Mouse (Mus musculus): ENCODE measurements at regions not wholly inside any gene's neighbourhood (a gene's known extent, or its start where the extent isn't known, plus 50 kb on each side); places are given as distances from the start of the nearest gene placed in this dataset.
A peak's percentile ranks its signal among the peaks of the same experiment; 100 is the strongest.

DNA sequence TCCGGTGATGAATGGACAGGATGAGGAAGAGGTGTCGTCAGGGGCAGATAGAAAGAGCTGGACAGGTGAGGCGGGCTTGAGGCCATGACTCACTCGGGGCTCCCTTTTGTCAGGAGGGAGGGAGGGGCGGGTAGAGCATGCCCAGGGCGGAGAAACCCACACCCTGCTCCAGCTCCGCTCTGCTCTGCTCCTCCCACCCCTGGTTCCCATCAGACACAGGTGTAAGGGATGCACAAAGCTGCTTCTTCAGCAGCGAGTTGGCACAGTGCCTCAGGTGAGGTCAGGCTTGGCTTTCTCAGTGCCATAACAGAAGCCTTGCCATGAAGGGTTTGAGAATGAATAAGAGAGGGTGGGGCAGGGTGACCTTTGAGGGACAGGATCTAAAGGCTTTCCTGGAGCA lies 212.2 kb downstream of the Ly86 start:
- Histone ChIP-seq H3K27me3 (ENCODE audit: control insufficient read depth, insufficient read depth, low read length) (no peaks in the 10 kb centered on the region), H3K4me2 (replicated peaks) (no peak overlapping the region), H3K4me1 (replicated peaks; ENCODE audit: control insufficient read depth, insufficient read depth, low read length) (peaks cover 7% of the 10 kb centered on the region; the same call in 1 of the 2 replicates), H3K9me3 (ENCODE audit: control insufficient read depth, low read length) (no peaks in the 10 kb centered on the region), H3K36me3 (replicated peaks; ENCODE audit: control insufficient read depth, insufficient read depth) (no peaks in the 10 kb centered on the region), H3K27ac (no peak overlapping the region), H3K4me3 (replicated peaks; ENCODE audit: low read length) (no peak overlapping the region), H3K9ac (no peak overlapping the region)
- ATAC-seq (ENCODE audit: low FRiP score): no peak
- no peak for DNase-seq (ENCODE audit: low spot score)
- WGBS: 80% methylated on average over 8 of the region's 8 CpGs

DNA sequence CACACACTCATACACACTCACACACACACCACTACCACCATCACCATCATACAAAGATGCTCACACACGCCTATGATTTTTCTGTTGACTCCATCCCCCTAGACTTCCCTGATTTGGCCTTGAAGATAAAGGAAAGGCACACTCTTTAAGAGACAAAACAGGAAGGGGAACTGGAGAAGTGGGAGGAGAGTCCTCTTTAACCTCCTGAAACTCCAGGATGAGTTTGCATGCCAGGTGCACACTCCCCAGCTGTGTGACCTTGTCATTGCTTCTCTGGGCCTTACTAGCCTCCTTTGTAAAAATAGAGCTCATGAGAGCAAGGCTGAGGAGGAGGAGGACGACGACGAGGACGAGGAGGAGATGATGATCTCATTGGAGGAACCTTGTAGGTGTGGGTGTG lies 212.8 kb downstream of the Ly86 start:
- H3K9ac ChIP-seq: no peak overlapping the region
- no peaks in the 10 kb centered on the region for H3K9me3 ChIP-seq (ENCODE audit: control insufficient read depth, low read length)
- DNase-seq (ENCODE audit: low spot score) (no peak), ATAC-seq (ENCODE audit: low FRiP score) (no peak)
- no peaks in the 10 kb centered on the region for H3K27me3 ChIP-seq (ENCODE audit: control insufficient read depth, insufficient read depth, low read length)
- no peak overlapping the region for H3K4me3 ChIP-seq (replicated peaks; ENCODE audit: low read length)
- H3K4me2 ChIP-seq (replicated peaks): no peak overlapping the region
- no peaks in the 10 kb centered on the region for H3K36me3 ChIP-seq (replicated peaks; ENCODE audit: control insufficient read depth, insufficient read depth)
- WGBS: 81% methylated on average over 5 of the region's 5 CpGs
- H3K4me1 ChIP-seq (replicated peaks; ENCODE audit: control insufficient read depth, insufficient read depth, low read length): peaks cover 7% of the 10 kb centered on the region; the same call in 1 of the 2 replicates
- H3K27ac ChIP-seq: no peak overlapping the region

DNA sequence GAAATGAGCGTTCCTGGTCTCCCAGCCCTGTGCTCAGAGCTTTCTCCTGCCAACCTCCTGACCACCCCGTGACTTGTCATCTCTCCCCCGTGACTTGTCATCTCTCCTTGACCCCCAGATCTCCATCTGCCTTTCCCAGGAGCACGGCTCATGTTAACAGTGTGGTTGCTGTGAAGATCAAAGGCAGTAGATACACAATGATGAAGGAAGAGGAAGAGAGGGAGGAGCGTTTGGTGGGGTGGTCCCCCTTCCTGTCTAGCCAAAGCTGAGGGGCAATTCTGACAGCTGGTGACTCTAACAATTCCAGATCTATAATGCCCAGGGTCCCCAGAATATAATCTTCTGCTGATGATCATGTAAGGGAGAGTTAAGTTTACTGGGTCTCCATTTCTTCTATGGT lies 214.0 kb downstream of the Ly86 start:
- no peak for DNase-seq (ENCODE audit: low spot score)
- Histone ChIP-seq H3K4me2 (replicated peaks) (no peak overlapping the region), H3K4me3 (replicated peaks; ENCODE audit: low read length) (no peak overlapping the region), H3K9me3 (ENCODE audit: control insufficient read depth, low read length) (no peaks in the 10 kb centered on the region), H3K27ac (no peak overlapping the region), H3K27me3 (ENCODE audit: control insufficient read depth, insufficient read depth, low read length) (no peaks in the 10 kb centered on the region), H3K36me3 (replicated peaks; ENCODE audit: control insufficient read depth, insufficient read depth) (no peaks in the 10 kb centered on the region), H3K4me1 (replicated peaks; ENCODE audit: control insufficient read depth, insufficient read depth, low read length) (peaks cover 7% of the 10 kb centered on the region; the same call in 1 of the 2 replicates), H3K9ac (no peak overlapping the region)
- ATAC-seq (ENCODE audit: low FRiP score): no peak
- 72% methylated on average over 5 of the region's 5 CpGs for WGBS

DNA sequence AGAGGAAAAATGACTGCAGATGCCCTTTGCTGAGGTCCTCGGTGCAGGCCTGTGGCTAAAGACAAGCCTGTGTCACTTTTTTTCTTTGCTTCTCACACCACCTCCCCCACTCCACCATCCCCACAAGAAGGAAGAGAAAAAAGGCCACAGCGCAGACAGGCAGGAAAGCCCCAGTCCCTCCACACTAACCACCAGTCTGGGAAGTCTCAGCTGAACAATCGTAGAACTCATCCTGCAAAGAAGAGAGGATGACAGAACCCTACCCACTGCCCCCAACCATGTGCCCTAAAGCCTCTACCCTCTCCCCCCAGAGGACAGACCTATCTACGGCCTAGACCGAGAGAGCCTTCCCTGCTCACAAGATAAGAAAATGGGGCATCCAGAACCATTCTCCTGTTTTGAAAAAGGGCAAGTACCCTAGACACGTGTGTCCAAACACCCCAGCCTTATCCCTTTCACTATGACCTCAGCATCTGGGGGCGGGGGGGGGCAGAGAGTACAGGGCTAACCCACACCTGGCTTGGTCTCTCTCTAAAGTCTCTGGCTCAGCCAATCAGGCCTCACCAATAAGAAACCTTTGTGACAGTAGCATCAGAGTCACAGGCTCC lies 214.8 kb downstream of the Ly86 start:
- H3K4me3 ChIP-seq (replicated peaks; ENCODE audit: low read length): no peak overlapping the region
- peaks cover 7% of the 10 kb centered on the region; the same call in 1 of the 2 replicates for H3K4me1 ChIP-seq (replicated peaks; ENCODE audit: control insufficient read depth, insufficient read depth, low read length)
- no peak overlapping the region for H3K4me2 ChIP-seq (replicated peaks)
- no peak for ATAC-seq (ENCODE audit: low FRiP score)
- no peak for DNase-seq (ENCODE audit: low spot score)
- no peak overlapping the region for H3K27ac ChIP-seq
- WGBS: 68% methylated on average over 7 of the region's 7 CpGs
- no peak overlapping the region for H3K9ac ChIP-seq
- no peaks in the 10 kb centered on the region for H3K27me3 ChIP-seq (ENCODE audit: control insufficient read depth, insufficient read depth, low read length)
- H3K36me3 ChIP-seq (replicated peaks; ENCODE audit: control insufficient read depth, insufficient read depth): no peaks in the 10 kb centered on the region
- no peaks in the 10 kb centered on the region for H3K9me3 ChIP-seq (ENCODE audit: control insufficient read depth, low read length)

DNA sequence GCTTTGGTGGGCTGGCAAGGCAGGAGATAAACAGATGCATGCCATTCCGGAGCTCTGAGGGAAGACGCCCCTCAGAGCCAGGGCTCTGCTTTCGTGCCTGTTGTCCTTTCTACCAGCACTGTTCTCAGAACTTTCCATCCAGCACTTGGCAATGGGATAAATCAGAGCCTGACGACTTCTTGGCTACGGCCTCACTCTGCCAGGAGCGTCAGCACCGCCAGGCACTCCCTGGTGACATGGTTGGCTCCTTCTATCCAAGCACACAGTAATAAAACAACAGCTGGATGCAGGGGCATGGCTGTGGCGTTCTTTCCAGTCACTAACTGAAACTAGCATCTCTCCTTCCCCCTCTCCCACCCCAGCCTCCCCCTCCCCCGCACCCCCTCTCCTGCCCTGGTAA lies 215.4 kb downstream of the Ly86 start:
- WGBS: 35% methylated on average over 9 of the region's 9 CpGs
- Histone ChIP-seq H3K27me3 (ENCODE audit: control insufficient read depth, insufficient read depth, low read length) (no peaks in the 10 kb centered on the region), H3K27ac (no peak overlapping the region), H3K36me3 (replicated peaks; ENCODE audit: control insufficient read depth, insufficient read depth) (no peaks in the 10 kb centered on the region), H3K4me3 (replicated peaks; ENCODE audit: low read length) (no peak overlapping the region), H3K4me1 (replicated peaks; ENCODE audit: control insufficient read depth, insufficient read depth, low read length) (peaks cover 7% of the 10 kb centered on the region; the same call in 1 of the 2 replicates), H3K4me2 (replicated peaks) (no peak overlapping the region), H3K9ac (no peak overlapping the region), H3K9me3 (ENCODE audit: control insufficient read depth, low read length) (no peaks in the 10 kb centered on the region)
- ATAC-seq (ENCODE audit: low FRiP score) (no peak; the same call in 1 of the 2 replicates), DNase-seq (ENCODE audit: low spot score) (no peak)

DNA sequence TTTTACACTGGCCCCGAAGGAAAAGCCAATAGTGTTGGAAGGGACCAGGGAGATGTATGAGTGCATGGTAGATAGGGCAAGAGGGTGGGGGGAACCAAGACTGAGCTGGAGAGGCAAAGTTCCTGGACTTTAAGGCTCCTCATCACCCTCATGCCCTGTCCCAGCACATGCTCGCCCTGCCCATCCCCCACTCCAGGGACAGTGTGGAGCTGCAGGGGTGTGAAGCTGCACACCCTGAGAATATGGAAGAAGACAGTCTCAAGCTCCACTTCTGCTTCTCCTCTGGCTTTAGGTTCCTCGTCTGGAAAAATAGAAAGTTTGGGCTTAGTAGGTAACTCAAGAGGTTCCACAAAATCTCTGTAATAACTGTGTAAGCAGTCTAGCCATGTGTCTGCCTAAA lies 215.8 kb downstream of the Ly86 start:
- Histone ChIP-seq H3K36me3 (replicated peaks; ENCODE audit: control insufficient read depth, insufficient read depth) (no peaks in the 10 kb centered on the region), H3K9ac (no peak overlapping the region), H3K27ac (no peak overlapping the region), H3K9me3 (ENCODE audit: control insufficient read depth, low read length) (no peaks in the 10 kb centered on the region), H3K4me2 (replicated peaks) (no peak overlapping the region), H3K4me1 (replicated peaks; ENCODE audit: control insufficient read depth, insufficient read depth, low read length) (peaks cover 7% of the 10 kb centered on the region; the same call in 1 of the 2 replicates), H3K27me3 (ENCODE audit: control insufficient read depth, insufficient read depth, low read length) (no peaks in the 10 kb centered on the region), H3K4me3 (replicated peaks; ENCODE audit: low read length) (no peak overlapping the region)
- ATAC-seq (ENCODE audit: low FRiP score) (no peak), DNase-seq (ENCODE audit: low spot score) (no peak)
- 66% methylated on average over 3 of the region's 3 CpGs for WGBS

DNA sequence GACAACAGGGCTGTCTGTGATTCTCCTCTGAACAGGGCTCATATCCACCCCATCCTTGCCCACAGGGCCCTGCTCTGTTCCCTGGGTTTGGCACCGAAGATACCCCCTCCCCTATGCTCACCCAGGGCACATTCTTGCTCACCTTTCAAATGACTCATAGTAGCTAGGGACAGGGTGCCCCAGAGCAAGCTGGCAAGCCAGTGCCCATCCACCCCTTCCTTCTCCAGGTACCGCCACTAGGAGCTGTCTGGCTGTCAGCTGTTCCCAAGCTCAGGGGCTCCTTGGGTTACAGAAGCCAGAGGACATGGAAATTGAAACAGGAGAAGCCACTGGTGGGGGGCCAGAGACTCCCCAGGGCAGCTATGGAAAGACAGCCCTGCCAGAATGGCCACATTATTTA lies 216.4 kb downstream of the Ly86 start:
- peaks cover 7% of the 10 kb centered on the region; the same call in 1 of the 2 replicates for H3K4me1 ChIP-seq (replicated peaks; ENCODE audit: control insufficient read depth, insufficient read depth, low read length)
- DNase-seq (ENCODE audit: low spot score) (no peak), ATAC-seq (ENCODE audit: low FRiP score) (0 out of 2 replicates have a peak, but pooled peaks have one; percentile 1)
- H3K9me3 ChIP-seq (ENCODE audit: control insufficient read depth, low read length): no peaks in the 10 kb centered on the region
- H3K27ac ChIP-seq: no peak overlapping the region
- H3K4me2 ChIP-seq (replicated peaks): no peak overlapping the region
- H3K36me3 ChIP-seq (replicated peaks; ENCODE audit: control insufficient read depth, insufficient read depth): no peaks in the 10 kb centered on the region
- WGBS: 57% methylated on average over 2 of the region's 2 CpGs
- no peak overlapping the region for H3K9ac ChIP-seq
- H3K4me3 ChIP-seq (replicated peaks; ENCODE audit: low read length): no peak overlapping the region
- no peaks in the 10 kb centered on the region for H3K27me3 ChIP-seq (ENCODE audit: control insufficient read depth, insufficient read depth, low read length)

DNA sequence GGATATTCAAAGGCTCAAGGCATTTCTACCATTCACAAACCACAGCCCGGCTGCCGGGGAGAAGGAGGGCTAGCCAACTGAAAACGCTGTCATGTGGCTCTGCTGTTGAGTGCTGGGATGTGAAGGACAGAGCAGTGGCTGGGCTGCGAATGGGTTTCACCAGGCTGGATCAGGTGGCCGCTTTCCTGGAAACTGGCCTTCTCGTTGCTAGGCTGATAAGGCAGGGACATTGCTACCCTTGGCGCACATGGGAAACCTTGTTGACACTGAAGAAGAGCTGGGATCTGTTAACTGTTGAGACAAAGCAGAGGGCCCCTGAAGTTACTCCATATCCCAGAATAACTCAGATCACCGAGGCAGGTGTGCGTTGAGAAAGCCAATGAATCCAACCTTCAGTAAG lies 216.1 kb upstream of the Rreb1 start:
- H3K4me1 ChIP-seq (replicated peaks; ENCODE audit: control insufficient read depth, insufficient read depth, low read length): peaks cover 7% of the 10 kb centered on the region; the same call in 1 of the 2 replicates
- H3K9me3 ChIP-seq (ENCODE audit: control insufficient read depth, low read length): no peaks in the 10 kb centered on the region
- no peak overlapping the region for H3K27ac ChIP-seq
- 54% methylated on average over 9 of the region's 9 CpGs for WGBS
- ATAC-seq (ENCODE audit: low FRiP score): no peak
- no peak overlapping the region for H3K9ac ChIP-seq
- H3K27me3 ChIP-seq (ENCODE audit: control insufficient read depth, insufficient read depth, low read length): no peaks in the 10 kb centered on the region
- no peaks in the 10 kb centered on the region for H3K36me3 ChIP-seq (replicated peaks; ENCODE audit: control insufficient read depth, insufficient read depth)
- no peak overlapping the region for H3K4me3 ChIP-seq (replicated peaks; ENCODE audit: low read length)
- DNase-seq (ENCODE audit: low spot score): no peak
- no peak overlapping the region for H3K4me2 ChIP-seq (replicated peaks)

DNA sequence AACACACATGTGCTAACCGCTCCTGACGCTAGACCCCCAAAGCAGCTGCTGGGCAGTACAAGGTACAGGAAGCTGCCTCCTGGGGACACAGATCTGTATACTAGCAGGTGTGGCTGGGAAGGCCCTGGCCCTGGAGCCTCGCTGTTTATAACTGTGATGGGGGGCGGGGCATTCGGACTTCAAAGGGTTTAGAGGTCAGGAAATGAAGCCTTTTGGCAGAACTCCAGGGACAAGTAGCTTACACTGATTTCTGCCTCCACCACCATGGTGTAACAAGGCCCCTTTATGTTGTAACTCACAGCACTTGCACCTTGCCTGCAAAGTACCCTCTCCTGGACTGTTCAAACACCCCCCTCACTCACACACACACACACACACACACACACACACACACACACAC lies 215.5 kb upstream of the Rreb1 start:
- 22% methylated on average over 5 of the region's 5 CpGs for WGBS
- no peak overlapping the region for H3K4me2 ChIP-seq (replicated peaks)
- no peaks in the 10 kb centered on the region for H3K27me3 ChIP-seq (ENCODE audit: control insufficient read depth, insufficient read depth, low read length)
- DNase-seq (ENCODE audit: low spot score) (no peak), ATAC-seq (ENCODE audit: low FRiP score) (no peak)
- H3K4me1 ChIP-seq (replicated peaks; ENCODE audit: control insufficient read depth, insufficient read depth, low read length): peaks cover 7% of the 10 kb centered on the region; the same call in 1 of the 2 replicates
- no peaks in the 10 kb centered on the region for H3K9me3 ChIP-seq (ENCODE audit: control insufficient read depth, low read length)
- H3K4me3 ChIP-seq (replicated peaks; ENCODE audit: low read length): no peak overlapping the region
- no peak overlapping the region for H3K27ac ChIP-seq
- no peaks in the 10 kb centered on the region for H3K36me3 ChIP-seq (replicated peaks; ENCODE audit: control insufficient read depth, insufficient read depth)
- no peak overlapping the region for H3K9ac ChIP-seq

DNA sequence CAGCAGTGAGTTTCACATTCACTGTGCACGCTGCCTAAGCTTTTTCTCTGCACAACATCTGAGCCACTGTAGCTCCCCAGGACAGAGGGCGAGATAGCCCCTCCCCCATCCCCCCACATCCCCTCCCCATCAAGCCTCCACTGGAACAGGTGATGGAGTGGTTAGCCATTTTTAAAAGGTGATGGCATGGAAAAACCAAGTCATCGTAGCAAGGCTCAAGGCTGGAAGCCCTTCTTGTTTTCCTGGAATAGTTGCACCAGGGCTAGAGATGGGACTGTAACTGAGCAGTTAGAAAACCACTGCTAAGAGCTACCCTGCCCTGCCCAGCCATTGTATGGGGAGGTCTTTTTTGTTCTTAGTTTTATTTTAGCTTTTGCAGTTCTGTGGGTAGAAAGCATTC lies 209.1 kb upstream of the Rreb1 start:
- ATAC-seq (ENCODE audit: low FRiP score): no peak
- H3K4me1 ChIP-seq (replicated peaks; ENCODE audit: control insufficient read depth, insufficient read depth, low read length): no peaks in the 10 kb centered on the region
- 68% methylated on average over 3 of the region's 3 CpGs for WGBS

More for the DNA sequence above, 209.1 kb upstream of the Rreb1 start:
- Histone ChIP-seq H3K4me2 (replicated peaks) (no peak overlapping the region), H3K36me3 (replicated peaks; ENCODE audit: control insufficient read depth, insufficient read depth) (no peaks in the 10 kb centered on the region), H3K9me3 (ENCODE audit: control insufficient read depth, low read length) (no peaks in the 10 kb centered on the region), H3K27ac (no peak overlapping the region), H3K9ac (no peak overlapping the region), H3K27me3 (ENCODE audit: control insufficient read depth, insufficient read depth, low read length) (no peaks in the 10 kb centered on the region), H3K4me3 (replicated peaks; ENCODE audit: low read length) (no peak overlapping the region)
- DNase-seq (ENCODE audit: low spot score): no peak

Measured in hindbrain, embryonic 14.5 days (tissue).